Mouse (Mus musculus): ENCODE measurements around the gene Scube2.

DNA sequence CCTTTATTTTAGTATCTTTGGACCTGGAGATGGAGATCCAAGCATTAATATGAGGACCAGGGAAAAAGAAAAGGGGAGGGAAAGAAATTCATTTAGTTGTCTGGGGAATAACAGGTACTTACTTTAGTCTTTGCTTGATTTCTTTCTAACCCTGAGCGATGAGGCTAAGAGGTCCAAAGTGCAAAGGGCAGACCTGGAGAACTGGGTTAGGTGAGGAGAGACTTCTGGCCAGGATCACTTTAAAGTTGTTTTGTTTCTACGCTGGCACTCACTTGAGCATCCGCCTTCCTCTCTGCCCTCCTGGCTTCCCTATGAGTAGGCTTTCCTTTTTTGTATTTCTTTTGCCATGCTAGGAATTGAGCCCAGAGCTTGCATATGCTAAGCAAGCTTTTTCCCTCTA is 109.2 kb downstream of the Scube2 start:
- TF ChIP-seq CTCF (IDR thresholded peaks at IDR 0.05; ENCODE audit: low read depth, low read length), result no peak
- TF ChIP-seq POLR2A (IDR thresholded peaks at IDR 0.05; ENCODE audit: insufficient read depth, low read length), result no peak

All from ES-Bruce4 (cell line).